Mouse (Mus musculus) CD4-positive, CD25-positive, alpha-beta regulatory T cell, adult 2 months (primary cell): Measurements from ENCODE around the gene Mrpl54.

Experiments used
- DNase-seq: peaks from one replicate; pipeline ENCODE4 v3.0.0-alpha.2; 2012; ENCODE audit warnings: low read depth, low spot score

Gene Mrpl54

GRCm38 (mm10) chr10:81294442-81294841 lies 27.7 kb upstream of the Mrpl54 start:
- no peak for DNase-seq

- DNase-seq: no peak
These were observed 26.7 kb upstream of the Mrpl54 start for GRCm38 (mm10) chr10:81293334-81294030.

- peak; percentile 100 for DNase-seq
These were observed 26.0 kb upstream of the Mrpl54 start, which contains the start of gene Pip5k1c for GRCm38 (mm10) chr10:81292554-81293333. Gene Pip5k1c, plus strand, starts transcription at chr10:81292963.

DNA sequence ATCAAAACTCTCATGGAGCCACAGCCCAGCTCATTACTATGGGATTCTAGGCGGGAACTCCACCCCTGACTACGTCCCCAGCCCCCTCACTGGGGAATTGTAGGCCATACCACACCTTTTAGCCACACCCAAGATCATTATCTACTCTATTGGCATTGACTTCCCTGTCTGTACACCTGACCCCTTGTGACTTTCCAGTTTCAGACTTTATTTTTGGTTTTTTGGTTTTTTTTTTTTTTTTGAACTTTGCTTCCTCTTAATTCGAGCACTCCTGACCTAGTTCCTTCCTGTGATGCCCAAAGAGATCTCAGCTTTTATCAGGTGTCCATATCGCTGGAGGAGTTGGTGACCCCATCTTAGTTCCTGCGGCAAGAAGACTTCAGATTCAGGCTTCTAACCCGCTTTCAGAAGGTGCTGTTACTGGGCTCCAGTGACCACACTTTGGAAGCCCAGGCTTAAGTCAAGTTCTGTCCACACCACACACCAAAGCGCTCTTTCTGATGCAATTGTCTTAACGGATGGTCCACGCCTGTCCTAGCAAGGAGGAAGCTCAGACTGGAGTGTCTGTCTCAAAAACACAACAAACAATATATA lies 24.9 kb upstream of the Mrpl54 start, which contains the start of gene Tjp3:
TSS of gene Tjp3 (minus strand) at position 71 of the 594 bp plus-strand sequence.
- no peak for DNase-seq

- peak; percentile 41 for DNase-seq
These were observed 24.1 kb upstream of the Mrpl54 start for GRCm38 (mm10) chr10:81290698-81291460.

DNA sequence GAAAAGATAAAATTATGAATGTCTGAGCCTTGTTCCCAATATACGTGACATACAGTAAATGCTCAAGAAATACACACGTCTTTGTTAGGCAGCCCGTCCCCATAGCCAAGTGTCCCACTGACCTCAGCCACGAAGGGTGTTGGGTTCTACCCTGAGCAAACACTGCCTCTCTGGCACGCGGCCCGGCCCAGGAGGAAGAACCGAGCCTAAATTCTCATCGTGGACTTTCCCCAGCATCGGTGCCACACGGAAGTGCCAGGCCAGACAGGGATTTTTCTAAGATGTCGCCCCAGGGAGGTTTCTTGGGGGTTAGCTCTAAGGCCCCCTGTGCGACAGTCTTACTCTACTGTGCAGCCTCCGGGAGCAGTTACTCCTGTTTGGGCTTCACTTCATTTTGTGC lies 23.1 kb upstream of the Mrpl54 start:
- DNase-seq: no peak

GRCm38 (mm10) chr10:81289278-81289677 lies 22.5 kb upstream of the Mrpl54 start:
- DNase-seq: peak; percentile 90

DNA sequence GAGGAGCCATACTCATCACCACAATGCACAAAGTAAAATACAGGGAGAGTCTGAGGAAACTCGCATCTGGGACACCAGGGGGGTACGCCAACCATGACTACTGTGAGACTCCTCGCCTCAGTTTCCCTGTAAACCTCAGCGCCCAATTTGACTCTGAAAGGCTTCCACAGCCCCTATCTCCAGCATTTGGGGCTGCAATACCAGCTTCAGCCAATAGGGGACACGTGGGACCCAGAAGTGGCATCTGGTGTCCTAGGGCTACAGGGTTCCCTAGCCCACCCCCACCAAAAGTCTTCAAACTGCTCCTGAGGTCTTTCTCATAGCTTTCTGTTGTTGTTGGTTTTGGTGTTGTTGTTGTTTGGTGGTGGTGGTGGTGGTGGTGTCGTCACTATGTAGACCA lies 21.9 kb upstream of the Mrpl54 start:
- peak; percentile 66 for DNase-seq

DNA sequence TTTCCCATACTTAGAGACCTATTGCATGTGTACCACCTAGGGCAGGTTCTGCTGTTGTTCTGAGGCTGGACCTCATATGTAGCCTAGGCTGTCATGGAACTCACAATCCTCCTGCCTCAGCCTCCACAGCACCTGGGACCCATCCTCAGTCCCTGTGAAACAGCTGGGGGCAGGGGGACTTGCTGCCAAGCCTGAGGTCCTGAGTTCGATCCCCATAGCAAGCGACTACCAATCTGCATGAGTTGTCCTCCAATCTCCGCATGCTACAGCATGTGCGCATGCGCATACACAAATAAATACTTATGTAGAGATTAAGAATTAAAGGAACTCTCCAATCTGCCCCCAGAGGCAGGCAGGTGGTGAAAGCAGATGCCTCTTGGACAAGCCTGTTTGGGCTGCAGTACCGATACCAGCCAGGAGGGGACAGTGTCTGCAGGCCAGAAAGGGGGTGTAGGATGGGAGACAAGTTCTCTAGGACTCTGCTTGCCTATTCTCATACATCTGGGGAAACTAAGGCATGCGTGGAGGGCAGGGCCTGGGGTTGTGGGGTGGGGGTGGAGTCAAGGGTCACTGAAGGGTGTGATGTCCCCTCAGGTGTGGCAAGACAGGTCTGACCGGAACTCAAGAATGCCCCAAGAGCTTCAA lies 20.9 kb upstream of the Mrpl54 start:
- peak; percentile 83 for DNase-seq

DNA sequence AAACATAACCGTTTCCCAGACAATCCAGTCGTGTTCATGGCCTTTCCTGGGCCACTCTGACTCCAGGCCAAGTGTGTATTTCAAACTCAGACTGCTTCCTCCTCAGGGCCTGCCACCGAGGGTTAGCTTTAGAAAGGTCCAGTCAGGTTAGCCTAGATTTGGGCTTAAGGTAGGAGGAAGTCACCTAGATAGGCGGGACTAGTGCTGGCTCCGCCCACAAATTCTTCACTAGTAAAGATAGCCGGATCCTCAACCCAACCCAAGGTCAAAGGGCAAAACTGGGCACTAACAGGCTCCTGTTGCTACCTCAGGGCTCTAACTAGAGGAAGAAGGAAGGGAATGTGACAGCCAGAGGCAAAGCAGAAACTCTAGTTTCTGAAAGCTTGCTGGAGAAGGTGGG lies 19.9 kb upstream of the Mrpl54 start:
- DNase-seq: peak; percentile 55

GRCm38 (mm10) chr10:81285694-81286450 lies 19.1 kb upstream of the Mrpl54 start:
- DNase-seq: peak; percentile 93

DNA sequence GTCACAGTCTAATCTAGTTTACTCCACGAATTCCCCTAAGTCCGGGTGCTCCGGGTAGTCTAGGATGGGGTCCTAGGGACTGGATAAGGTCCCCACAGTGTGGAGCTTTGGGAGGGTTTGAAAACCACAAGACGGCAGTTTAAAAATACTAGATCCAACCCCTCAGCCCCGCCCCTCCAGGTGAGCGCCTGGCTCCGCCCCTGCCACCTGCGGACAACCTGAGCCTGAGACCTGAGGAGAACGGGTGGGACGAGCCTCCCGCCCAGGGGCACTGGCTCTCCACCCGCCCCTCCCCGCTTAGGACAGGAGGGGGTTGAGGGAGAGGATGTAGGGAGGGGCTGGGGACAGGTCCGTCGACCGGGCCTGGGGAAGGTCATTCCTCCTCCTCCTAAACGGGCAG lies 18.0 kb upstream of the Mrpl54 start:
- no peak for DNase-seq

DNA sequence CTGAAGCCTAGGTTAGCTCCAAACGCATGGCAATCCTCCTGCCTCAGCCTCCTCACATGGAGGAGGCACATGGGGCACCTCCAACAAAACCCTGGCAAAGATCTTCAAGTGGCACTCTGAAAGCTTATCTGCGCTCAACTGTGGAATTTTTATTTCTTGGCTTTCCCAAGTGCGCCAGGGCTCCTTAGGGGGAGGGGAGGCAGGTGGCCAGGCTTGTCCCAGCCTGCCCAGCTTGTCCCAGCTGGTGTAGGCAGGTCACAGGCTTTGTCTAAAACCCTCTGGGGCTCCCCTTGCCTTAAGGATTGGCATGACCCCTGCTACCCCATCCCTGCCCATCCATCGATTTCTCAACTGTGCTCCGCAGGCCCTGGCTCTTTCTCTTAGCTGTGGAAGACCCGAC lies 17.5 kb upstream of the Mrpl54 start:
- no peak for DNase-seq

DNA sequence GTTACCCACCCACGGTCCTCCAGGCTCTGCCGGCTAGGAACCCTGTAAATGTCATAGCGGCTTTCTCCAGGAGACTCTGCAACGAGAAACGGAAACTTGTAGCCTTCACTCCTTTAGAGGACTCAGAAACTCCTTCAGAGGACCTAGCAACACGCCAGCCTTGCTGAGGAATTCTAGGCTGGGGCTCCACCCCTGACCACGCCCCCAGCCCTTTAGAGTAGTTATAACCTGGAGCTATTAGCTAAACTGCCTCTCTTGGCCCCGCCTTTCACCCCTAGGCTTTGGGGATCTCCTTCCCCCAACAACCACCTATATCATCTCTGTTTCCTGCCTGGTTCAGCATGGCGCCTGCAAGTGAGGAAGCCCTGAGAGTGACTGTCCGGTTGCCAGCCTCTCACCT lies 12.8 kb upstream of the Mrpl54 start:
- no peak for DNase-seq

DNA sequence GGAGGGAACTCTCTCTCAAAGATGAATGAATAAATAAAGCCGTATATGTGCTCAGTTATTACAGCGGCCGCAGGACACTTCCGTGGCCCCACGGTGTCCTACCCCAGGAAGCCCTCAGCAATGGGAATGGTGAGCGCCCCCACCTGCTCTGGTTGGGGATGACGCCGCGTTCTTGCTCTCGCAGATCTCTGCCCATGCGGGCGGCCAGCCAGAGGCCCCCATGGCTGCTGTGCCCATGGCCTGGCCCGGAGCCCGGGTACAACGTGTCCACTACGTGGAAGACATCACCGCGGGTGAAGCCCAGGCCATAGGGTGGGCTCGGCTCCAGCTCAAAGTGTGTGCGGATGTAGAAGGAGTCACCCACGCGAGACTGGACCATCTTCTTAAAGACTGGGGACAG lies 10.9 kb upstream of the Mrpl54 start:
- no peak for DNase-seq

DNA sequence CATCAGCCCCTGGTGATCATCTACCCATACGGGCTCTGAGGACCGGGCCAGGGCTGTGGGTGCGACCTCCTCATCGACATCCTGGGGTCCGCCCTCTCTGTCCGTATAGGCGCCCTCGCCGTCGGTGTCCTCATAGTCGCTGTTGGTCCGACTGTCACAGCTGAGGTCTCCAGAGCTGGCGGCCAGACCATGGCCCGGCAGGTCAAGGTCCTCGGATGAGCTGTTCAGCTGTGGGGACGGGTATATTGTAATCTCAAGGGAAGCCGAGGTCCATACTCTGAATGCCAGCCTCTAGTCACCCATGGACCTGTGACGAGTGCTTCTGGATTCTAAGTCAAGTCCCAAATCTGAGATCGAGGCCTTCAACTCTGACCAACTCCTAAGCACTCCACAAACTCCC lies 7.1 kb upstream of the Mrpl54 start:
- no peak for DNase-seq

DNA sequence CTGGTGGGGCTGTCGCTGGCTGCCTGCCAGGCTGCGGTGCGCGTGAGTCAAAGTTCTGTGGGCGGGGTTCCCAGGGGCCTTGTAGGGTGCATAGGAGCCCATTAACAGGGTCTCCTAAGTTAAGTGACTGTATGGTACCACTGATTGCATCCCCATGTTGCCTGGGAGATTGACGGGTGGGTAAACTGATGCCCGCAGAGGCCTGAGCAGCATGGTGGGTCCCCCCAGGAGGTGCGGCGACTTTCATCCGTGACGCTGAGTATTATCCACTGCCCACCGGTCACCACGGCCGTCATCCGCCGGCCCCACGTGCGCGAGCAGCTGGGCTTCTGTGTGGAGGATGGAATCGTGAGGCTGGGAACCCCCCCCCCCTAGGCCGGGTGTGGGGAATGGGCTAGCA lies 5.6 kb upstream of the Mrpl54 start:
- DNase-seq: no peak

DNA sequence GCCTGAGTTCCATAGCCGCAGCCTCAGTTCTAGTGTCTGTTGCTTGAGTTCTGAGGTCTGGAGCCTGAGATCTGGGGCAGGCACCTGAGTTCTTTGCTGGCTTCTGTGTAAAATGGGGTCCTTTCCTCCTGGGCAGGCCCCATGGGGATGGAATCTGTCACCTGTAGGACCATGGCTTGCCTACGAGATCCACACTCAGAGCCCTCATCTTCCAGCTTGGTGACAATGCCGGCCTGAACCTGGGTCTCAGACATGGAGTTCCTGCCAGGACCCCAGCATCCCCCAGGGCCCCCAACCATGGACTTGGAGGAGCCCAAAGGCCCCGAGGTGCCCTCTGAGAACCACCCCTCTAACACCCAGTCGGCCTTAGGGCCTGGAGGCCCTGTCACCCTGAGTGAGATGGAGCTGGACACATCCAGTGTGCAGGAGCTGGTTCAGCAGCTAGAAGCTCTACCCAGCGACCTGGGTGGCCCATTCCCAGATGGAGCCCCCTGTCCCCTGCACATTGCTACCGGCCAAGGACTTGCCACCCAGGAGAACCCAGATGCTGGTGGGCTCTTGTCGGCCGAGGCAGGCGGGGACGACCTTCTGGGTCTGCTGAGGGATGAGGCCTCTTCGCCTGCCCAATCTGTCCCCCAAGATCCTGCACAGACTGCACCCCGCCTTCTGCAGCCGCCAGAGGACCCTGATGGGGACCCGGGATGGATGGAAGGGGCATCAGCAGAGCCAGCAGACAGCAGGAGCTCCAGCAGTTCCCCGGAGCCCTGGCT lies 2.1 kb upstream of the Mrpl54 start:
- no peak for DNase-seq

DNA sequence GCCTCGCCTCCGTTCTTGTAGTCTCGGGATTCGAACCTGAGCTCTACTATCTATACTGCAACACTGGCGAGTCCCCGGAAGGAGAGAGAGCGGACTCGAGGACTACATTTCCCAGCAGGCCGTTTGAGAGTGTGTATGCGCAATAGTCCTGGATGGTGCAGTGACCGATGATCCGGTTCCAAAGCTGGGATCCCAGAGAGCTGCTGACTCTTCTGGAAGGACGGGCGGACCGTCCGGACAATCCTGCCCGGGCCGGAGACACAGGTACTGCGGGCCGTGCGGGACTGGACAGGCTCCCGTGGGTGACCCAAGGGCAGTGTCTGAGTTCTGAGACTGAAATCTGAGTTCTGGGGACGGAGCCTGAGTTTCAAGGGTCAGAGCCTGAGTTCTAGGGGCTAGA lies 1.3 kb upstream of the Mrpl54 start:
- DNase-seq: peak; percentile 86

- no peak for DNase-seq
These were observed 1.2 kb downstream of the Mrpl54 start for GRCm38 (mm10) chr10:81265540-81265939.
